ENCODE assay signal across 1 mouse cellular context in the genomic region with DNA sequence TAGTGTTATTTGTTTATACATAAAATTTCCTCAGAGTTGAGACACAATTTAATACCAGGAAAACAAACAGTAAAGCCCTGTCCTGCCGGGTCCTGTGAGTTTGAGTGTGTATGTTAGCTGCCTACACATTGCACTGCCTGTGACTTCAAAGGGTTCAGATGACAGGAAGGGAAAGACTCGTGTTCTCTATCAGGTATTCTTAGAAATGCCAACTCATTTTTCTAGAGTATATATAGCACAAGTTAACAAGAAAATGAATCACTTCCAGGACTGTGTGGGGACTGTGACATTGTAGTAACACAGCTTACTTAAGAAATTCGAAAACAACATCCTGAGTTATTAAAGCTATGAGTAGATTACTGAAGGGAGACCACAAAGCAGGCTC.
TF ChIP-seq lines count a peak whose summit lies in the region.

No protein-coding gene starts in this region.

TF ChIP-seq in CH12.LX, 34 proteins besides CTCF, POLR2A, EP300 and RAD21 (continued from another document):
- no peak; the same call in 1 of the 2 replicates for TF ChIP-seq TBP (conservative IDR thresholded peaks at IDR 0.05; ENCODE audit: low read depth, low read length)
- TF ChIP-seq RCOR1 (conservative IDR thresholded peaks at IDR 0.05; ENCODE audit: low read depth, low read length): no peak
- no peak for TF ChIP-seq SMC3 (IDR thresholded peaks at IDR 0.05; ENCODE audit: low read depth, low read length)
- no peak for TF ChIP-seq ZKSCAN1 (IDR thresholded peaks at IDR 0.05; ENCODE audit: borderline replicate concordance, low read depth, low read length)
- TF ChIP-seq GABPA (IDR thresholded peaks at IDR 0.05; ENCODE audit: insufficient replicate concordance, low read depth, low read length): no peak
- TF ChIP-seq CHD2 (IDR thresholded peaks at IDR 0.05; ENCODE audit: low read length): no peak
- no peak; the same call in 1 of the 2 replicates for TF ChIP-seq SIN3A (IDR thresholded peaks at IDR 0.05; ENCODE audit: low read length)
- TF ChIP-seq USF2 (conservative IDR thresholded peaks at IDR 0.05; ENCODE audit: low read depth, low read length): no peak
- 0 out of 2 replicates have a peak, but pooled peaks have one; percentile 47 for TF ChIP-seq JUND (conservative IDR thresholded peaks at IDR 0.05; ENCODE audit: low read depth, low read length)
- no peak for TF ChIP-seq CHD1 (IDR thresholded peaks at IDR 0.05; ENCODE audit: low read depth, low read length)
- TF ChIP-seq ETS1 (conservative IDR thresholded peaks at IDR 0.05; ENCODE audit: low read depth, low read length): peak; percentile 94
- no peak for TF ChIP-seq HCFC1 (IDR thresholded peaks at IDR 0.05; ENCODE audit: low read depth, low read length)
- peak; percentile 38; the same call in 1 of the 2 replicates for TF ChIP-seq TCF12 (IDR thresholded peaks at IDR 0.05; ENCODE audit: low read depth, low read length)
- TF ChIP-seq NELFE (IDR thresholded peaks at IDR 0.05; ENCODE audit: low read depth, low read length): no peak
- no peak for TF ChIP-seq MAFK (IDR thresholded peaks at IDR 0.05; ENCODE audit: insufficient replicate concordance, low read length)
- TF ChIP-seq IRF4 (IDR thresholded peaks at IDR 0.05; ENCODE audit: low read depth, low read length): peak; percentile 57; the same call in 1 of the 2 replicates
- no peak for TF ChIP-seq MAZ (IDR thresholded peaks at IDR 0.05; ENCODE audit: low read depth, low read length)
- peak; percentile 59; the same call in 1 of the 2 replicates for TF ChIP-seq MYC (IDR thresholded peaks at IDR 0.05; ENCODE audit: low read depth, low read length)
- TF ChIP-seq JUN (IDR thresholded peaks at IDR 0.05; ENCODE audit: insufficient read depth, low read depth, low read length): peak; percentile 62
